Mouse (Mus musculus) lung, adult 2 months (tissue): ENCODE results near the gene Tacc3. TPM values are rescaled to one million over a fixed set of nuclear protein-coding genes. Genes with fewer than 3 reads are reported as not detected.

ENCODE experiments used
- DNase-seq: peaks from one replicate; pipeline ENCODE4 v3.0.0; 2022
- H3K4me1 ChIP-seq: fragments of 200-500 bp; 2 replicates; pipeline ENCODE4 v1.6.1; 2011; ENCODE audit warnings: low read length; ENCODE audit not compliant: control insufficient read depth, insufficient read depth
- H3K4me3 ChIP-seq: fragments of 200-500 bp; replicated peaks from 2 replicates; pipeline ENCODE3; 2011; ENCODE audit warnings: low read depth, mild to moderate bottlenecking, control low read depth, low read length; ENCODE audit errors: extremely low read depth
- CTCF ChIP-seq: fragments of 200-500 bp; IDR thresholded peaks from 2 replicates; pipeline ENCODE4 v1.5.1; 2011; ENCODE audit warnings: mild to moderate bottlenecking, low read length, control low read depth; ENCODE audit not compliant: insufficient read depth
- POLR2A ChIP-seq: fragments of 200-500 bp; IDR thresholded peaks from 2 replicates; pipeline ENCODE4 v1.6.1; 2011; ENCODE audit warnings: low read depth, mild to moderate bottlenecking, control low read depth, low read length, borderline replicate concordance; ENCODE audit errors: extremely low read depth
- WGBS: fragments of 180-500 bp; shearing (Covaris S2); methylation state at CpG from one replicate; pipeline ENCODE4 v1.1.7; 2018; 5-methylcytosine and 5-hydroxymethylcytosine counted together
- polyA plus RNA-seq: library from polyadenylated mRNA; depleted of rRNA; stranded (reverse); fragments of >200 nt; gene quantifications from 2 replicates; pipeline ENCODE4 v1.2.3, GENCODE M21; 2012

Gene Tacc3
- polyA plus RNA-seq, 1 experiment, result 5.3 TPM

DNA sequence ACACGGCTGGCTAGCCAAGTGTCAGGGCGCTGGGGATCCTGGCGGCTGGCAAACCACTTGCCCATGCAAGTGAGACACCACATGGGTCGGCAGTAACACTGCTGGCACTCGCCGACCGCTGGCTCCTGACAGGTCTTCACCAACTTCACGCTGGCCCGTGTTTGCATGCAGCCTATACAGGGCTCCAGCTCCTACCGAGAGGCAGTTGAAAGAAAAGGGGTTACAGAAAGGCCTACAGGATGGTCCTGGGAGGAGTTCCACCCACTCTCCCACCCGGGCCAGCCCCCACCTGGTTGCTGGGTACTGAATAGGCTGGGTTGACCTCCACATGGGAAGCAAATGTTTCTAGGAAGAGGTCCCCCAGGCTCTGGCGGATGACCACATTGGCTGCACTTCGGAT, 3.5 kb upstream of the Tacc3 start:
- TF ChIP-seq CTCF (no peak), POLR2A (no peak)
- Histone ChIP-seq H3K4me3 (no peak overlapping the region), H3K4me1 (peaks cover 18% of the 10 kb centered on the region)
- 94% methylated on average over 13 of the region's 13 CpGs for WGBS
- no peak for DNase-seq

DNA sequence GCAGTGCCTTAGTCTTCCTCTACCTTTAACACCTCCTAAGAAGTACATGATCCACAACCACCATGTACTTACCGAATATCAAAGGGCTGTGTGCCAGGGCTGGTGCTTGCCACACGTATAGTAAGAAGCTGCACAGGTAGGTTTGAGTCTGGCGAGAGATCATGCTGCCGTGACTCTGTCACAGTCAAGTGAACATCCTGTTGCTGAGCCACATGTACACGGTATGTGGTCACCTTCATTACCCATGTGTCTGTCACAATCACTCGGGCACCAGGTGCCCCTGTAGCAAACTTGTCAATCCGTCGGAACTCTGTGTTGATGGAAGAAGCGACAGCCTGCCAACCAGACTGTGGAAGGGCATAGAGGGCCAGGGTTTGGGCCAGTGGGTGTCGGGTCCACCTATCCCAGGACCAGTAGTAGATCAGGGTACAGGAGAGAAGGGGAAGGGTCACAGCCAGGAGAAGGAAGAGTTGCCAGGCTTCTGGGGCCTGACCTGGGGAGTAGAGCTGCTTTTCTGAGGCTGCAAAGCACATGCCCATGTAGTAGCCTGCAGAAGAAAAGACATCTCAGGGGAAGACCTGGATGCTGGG, 2.6 kb upstream of the Tacc3 start:
- TF ChIP-seq POLR2A (no peak), CTCF (no peak)
- H3K4me3 ChIP-seq, result no peak overlapping the region
- DNase-seq, result no peak
- H3K4me1 ChIP-seq, result peaks cover 18% of the 10 kb centered on the region
- WGBS, result 87% methylated on average over 10 of the region's 10 CpGs

DNA sequence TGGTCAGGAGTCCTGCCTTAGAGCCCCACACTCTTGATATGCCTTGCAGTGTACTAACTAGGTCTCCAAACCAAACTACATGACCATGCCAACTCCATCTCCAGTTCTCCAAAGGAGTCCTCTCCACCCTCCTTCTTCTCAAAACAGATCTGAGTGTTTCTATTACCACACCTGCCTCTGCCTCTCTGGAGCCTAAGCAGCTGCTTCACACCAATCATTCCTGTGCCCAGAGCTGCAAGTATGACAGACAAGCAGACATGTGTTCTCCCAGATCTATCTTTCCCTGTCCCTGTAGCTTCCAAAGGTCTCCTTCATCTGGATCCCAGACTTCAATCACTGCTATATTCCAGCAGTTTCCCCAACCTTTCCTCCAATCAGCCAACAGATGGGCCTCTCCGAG, 1.2 kb upstream of the Tacc3 start:
- Histone ChIP-seq H3K4me1 (peaks cover 12% of the 10 kb centered on the region; the same call in 1 of the 2 replicates), H3K4me3 (peak overlapping the region; percentile 96)
- DNase-seq, result no peak
- 13% methylated on average over 1 of the region's 1 CpGs for WGBS
- TF ChIP-seq CTCF (no peak), POLR2A (no peak)

DNA sequence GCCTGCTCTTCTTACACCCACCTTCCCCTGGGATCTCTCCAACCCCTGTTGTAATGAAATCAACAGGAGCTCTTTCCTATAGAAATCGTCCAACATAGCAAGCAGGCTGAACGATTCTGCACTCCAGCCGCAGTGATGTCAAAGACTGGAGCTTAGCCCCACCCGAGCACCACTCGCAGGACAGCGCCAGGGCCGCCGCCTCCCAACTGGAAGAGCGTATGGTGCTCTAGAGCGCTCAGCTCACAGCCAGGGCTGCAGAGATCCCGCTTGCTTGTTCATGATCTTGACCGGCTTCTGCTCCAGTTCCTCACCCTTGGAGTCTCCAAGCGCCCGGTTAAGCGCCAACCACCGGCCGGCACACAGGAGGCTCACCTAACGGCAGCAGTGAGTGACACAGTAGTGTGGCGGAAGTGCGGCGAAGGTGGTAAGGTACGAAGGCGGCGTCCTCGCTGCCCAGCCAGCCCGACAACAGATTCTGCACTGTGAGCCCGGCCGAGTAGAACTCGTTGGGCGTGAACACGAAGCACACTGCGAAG, 609 bp upstream of the Tacc3 start:
- no peak for DNase-seq
- WGBS, result under 1% methylated on average over 32 of the region's 32 CpGs
- Histone ChIP-seq H3K4me1 (peaks cover 12% of the 10 kb centered on the region; the same call in 1 of the 2 replicates), H3K4me3 (peak overlapping the region; percentile 96)
- no peak for TF ChIP-seq POLR2A
- TF ChIP-seq CTCF, result no peak

DNA sequence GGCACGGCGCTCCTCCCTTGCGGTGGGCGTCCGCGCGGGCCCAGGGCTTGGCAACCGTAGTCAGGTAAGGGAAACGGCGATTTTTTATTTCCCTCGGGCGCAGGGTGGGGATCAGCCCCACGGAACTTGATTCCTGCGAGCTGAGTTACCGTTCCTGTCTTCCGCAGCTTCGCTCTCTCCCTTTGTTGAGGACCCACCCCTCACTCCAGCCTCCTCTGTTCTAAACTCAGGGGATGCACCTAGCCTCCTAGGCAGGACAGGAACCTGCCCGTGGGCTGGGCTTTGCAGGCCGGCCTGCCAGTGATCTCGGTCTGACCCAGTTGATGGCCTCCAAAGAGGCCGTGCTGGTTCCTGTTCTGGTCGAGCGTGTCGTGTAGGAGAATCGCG, 729 bp downstream of the Tacc3 start:
- under 1% methylated on average over 26 of the region's 26 CpGs for WGBS
- DNase-seq, result no peak
- H3K4me1 ChIP-seq, result peaks cover 9% of the 10 kb centered on the region; the same call in 1 of the 2 replicates
- TF ChIP-seq CTCF (no peak), POLR2A (no peak)
- H3K4me3 ChIP-seq, result peak overlapping the region; percentile 69

DNA sequence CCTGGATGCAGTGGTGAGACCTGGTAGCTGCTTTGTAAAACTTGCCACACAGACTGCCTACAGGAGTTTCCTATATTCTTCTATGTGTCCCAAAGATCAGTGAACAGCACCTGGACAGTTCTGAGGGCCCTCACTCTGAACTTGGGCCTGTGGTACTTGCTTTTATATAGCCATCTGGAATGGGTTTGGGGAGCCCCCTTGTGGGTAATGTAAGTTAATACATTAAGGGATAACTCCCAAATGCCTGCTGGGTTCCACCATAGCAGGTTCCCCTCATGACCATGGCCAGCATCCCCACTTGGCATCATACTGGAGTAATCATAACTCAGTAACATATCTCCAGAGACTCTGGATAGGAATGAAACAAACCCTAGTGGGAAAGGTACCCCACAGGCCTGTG, 10.3 kb downstream of the Tacc3 start:
- H3K4me1 ChIP-seq, result no peaks in the 10 kb centered on the region
- DNase-seq, result no peak

DNA sequence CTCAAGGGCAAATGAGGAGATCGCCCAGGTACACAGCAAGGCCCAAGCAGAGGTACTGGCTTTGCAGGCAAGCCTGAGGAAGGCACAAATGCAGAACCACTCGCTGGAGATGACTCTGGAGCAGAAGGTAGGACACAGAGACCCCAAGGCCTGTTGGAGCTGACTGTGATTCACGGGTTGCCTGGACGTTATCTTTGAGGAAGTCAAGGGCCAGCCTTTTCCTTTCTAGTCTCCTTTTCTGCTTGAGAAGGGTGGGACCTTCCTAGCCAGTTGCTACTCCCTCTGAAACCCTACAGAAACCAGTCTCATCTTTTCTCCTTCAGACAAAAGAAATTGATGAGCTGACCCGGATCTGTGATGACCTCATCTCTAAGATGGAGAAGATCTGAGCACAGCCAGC, 13.7 kb downstream of the Tacc3 start:
- WGBS, result 52% methylated on average over 5 of the region's 5 CpGs
- no peak for TF ChIP-seq POLR2A
- TF ChIP-seq CTCF, result no peak

More for the DNA sequence above, 10.3 kb downstream of the Tacc3 start:
- TF ChIP-seq POLR2A (no peak), CTCF (peak; percentile 12; the same call in 1 of the 2 replicates)
- no peak overlapping the region for H3K4me3 ChIP-seq

DNA sequence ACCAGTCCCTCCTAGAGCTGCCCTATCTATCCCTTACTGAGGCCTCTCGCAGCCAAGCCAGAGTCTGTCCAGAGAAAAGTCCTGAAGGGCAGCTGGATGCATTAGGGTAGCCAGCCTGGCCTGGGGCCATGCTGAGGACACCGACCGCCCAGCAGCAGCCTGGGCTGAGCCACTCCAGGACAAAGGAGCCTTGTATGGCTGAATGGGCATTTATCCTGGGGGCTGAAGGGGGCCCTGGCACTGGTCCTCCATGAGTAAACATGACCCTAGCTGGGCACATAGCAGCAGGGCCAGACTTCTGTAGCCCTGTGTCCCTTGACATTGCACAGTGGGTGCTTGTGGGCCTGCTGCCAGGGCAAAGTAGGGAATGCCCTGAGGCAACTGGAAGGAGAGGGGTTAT, 16.5 kb downstream of the Tacc3 start:
- TF ChIP-seq CTCF (no peak), POLR2A (no peak)
- 48% methylated on average over 3 of the region's 3 CpGs for WGBS
- H3K4me3 ChIP-seq, result no peak overlapping the region
- no peaks in the 10 kb centered on the region for H3K4me1 ChIP-seq
- no peak for DNase-seq

More for the DNA sequence above, 13.7 kb downstream of the Tacc3 start:
- no peaks in the 10 kb centered on the region for H3K4me1 ChIP-seq
- H3K4me3 ChIP-seq, result no peak overlapping the region
- DNase-seq, result no peak

DNA sequence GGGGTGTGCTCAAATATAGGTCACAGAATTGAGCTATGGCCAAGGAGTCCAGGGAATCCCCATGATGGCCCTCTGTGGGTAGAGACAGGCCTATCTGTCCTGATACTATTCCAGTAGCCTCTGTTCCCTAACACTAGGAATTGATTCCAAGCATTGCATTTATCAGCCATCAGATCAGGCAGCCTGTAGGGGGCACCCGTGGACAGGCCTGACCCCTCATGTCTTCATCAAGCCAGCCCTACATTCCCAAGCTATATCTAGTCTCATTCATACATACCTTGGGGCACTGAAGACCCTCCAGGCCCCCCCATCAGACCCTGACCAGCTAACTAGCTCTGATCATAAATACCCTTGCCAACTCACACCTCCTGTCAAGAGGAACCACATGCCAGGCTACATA, 18.0 kb downstream of the Tacc3 start:
- no peak for TF ChIP-seq POLR2A
- TF ChIP-seq CTCF, result peak; percentile 85
- Histone ChIP-seq H3K4me3 (no peak overlapping the region), H3K4me1 (no peaks in the 10 kb centered on the region)
- DNase-seq, result peak; percentile 70
- 0% methylated on average over 1 of the region's 1 CpGs for WGBS

DNA sequence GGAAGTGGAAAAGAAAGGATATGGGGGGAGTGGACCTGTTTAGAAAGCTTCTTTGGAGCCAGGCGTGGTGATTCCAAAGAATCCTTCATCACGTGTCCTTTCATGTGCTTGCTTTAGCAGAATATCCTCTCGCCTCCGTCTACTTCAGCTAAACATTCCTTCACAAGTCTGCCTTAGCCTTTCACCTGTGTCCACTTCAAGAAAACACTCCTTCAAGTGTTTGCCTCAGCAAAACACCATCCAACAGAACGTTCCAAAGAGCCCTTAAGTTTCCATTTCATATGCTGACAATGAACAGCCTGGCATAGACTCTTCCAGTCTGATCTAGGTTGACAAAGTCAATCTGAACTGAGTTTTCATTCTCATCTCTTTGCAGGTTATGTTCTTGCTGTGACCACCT, 20.3 kb downstream of the Tacc3 start:
- DNase-seq, result no peak
- 60% methylated on average over 5 of the region's 5 CpGs for WGBS
- TF ChIP-seq POLR2A (no peak), CTCF (no peak)
- Histone ChIP-seq H3K4me3 (no peak overlapping the region), H3K4me1 (no peaks in the 10 kb centered on the region)

DNA sequence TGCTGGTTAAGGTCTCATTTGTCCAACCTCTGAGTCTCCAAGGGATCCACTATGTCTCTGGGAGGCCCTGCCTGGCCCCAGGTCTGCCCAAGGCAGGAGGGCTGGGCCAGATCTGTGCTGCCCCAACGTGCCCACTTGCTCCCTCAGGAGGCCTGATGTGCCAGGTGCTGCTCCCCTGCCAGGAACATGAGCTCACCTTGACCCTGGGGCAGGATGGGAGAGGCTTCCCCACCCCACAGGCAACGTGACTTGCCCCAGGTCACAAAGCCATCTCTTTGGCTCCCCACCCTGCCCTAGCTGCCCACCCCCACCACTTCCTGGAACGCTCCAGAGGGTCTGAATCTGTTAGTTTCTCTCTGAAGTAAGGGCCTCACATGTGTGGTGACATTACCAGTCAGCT, 23.1 kb downstream of the Tacc3 start:
- no peak for TF ChIP-seq CTCF
- TF ChIP-seq POLR2A, result no peak
- Histone ChIP-seq H3K4me3 (no peak overlapping the region), H3K4me1 (no peaks in the 10 kb centered on the region; the same call in 1 of the 2 replicates)
- peak; percentile 14 for DNase-seq
- 60% methylated on average over 3 of the region's 3 CpGs for WGBS
